Mouse (Mus musculus) granulocyte monocyte progenitor cell, adult 5-6 weeks (primary cell): ENCODE data around the gene Kcnb1. TPM values are rescaled to one million over a fixed set of nuclear protein-coding genes. Genes with fewer than 3 reads are reported as not detected.

Source experiments
- ATAC-seq: replicated peaks from 2 replicates; pipeline ENCODE4 v1.8.0; 2016; ENCODE audit warnings: mild to moderate bottlenecking, moderate TSS enrichment, inconsistent platforms; ENCODE audit not compliant: poor library complexity, severe bottlenecking
- total RNA-seq, 2 experiments: library from RNA; stranded (forward) in 1 of 2; stranded (reverse) in 1 of 2; fragments of 200-712, 200-1000 nt in 1 of 2; fragments of >200 nt in 1 of 2; fragmentation: Nextera tagmentation in 1 of 2; gene quantifications; 2 replicates each; pipeline ENCODE4 v1.2.3; 2014 to 2017

Gene Kcnb1
- total RNA-seq, 2 experiments from 2014 or later = 1.7 TPM; not detected in 1

GRCm38 (mm10) chr2:167173051-167173875 lies 16.7 kb downstream of the Kcnb1 start:
- no peak for ATAC-seq

GRCm38 (mm10) chr2:167167515-167168212 lies 22.3 kb downstream of the Kcnb1 start:
- peak; percentile 94 for ATAC-seq

GRCm38 (mm10) chr2:167163600-167163999 lies 26.4 kb downstream of the Kcnb1 start:
- no peak for ATAC-seq

- no peak for ATAC-seq
Observed at GRCm38 (mm10) chr2:167163134-167163533, 26.8 kb downstream of the Kcnb1 start.

- no peak for ATAC-seq
Observed at GRCm38 (mm10) chr2:167162516-167163021, 27.4 kb downstream of the Kcnb1 start.

GRCm38 (mm10) chr2:167159721-167160120 lies 30.2 kb downstream of the Kcnb1 start:
- ATAC-seq = no peak

- no peak for ATAC-seq
Observed at GRCm38 (mm10) chr2:167158780-167159179, 31.2 kb downstream of the Kcnb1 start.

GRCm38 (mm10) chr2:167156118-167156715 lies 33.7 kb downstream of the Kcnb1 start:
- ATAC-seq = no peak

GRCm38 (mm10) chr2:167155541-167155973 lies 34.4 kb downstream of the Kcnb1 start:
- 0 out of 2 replicates have a peak, but pooled peaks have one; percentile 17 for ATAC-seq

- ATAC-seq = no peak
Observed at GRCm38 (mm10) chr2:167150880-167151279, 39.1 kb downstream of the Kcnb1 start.

- ATAC-seq = no peak
Observed at GRCm38 (mm10) chr2:167150135-167150534, 39.8 kb downstream of the Kcnb1 start.

GRCm38 (mm10) chr2:167149035-167149434 lies 40.9 kb downstream of the Kcnb1 start:
- ATAC-seq = no peak

GRCm38 (mm10) chr2:167147708-167148107 lies 42.2 kb downstream of the Kcnb1 start:
- ATAC-seq = no peak

- no peak for ATAC-seq
Observed at GRCm38 (mm10) chr2:167145904-167146303, 44.1 kb downstream of the Kcnb1 start.

GRCm38 (mm10) chr2:167144439-167145307 lies 45.3 kb downstream of the Kcnb1 start:
- ATAC-seq = no peak

GRCm38 (mm10) chr2:167143914-167144313 lies 46.0 kb downstream of the Kcnb1 start:
- no peak for ATAC-seq

- no peak for ATAC-seq
Observed at GRCm38 (mm10) chr2:167142282-167142681, 47.7 kb downstream of the Kcnb1 start.

GRCm38 (mm10) chr2:167141810-167142209 lies 48.1 kb downstream of the Kcnb1 start:
- no peak for ATAC-seq

GRCm38 (mm10) chr2:167139801-167140269 lies 50.1 kb downstream of the Kcnb1 start:
- no peak for ATAC-seq

GRCm38 (mm10) chr2:167138611-167139010 lies 51.3 kb downstream of the Kcnb1 start:
- no peak for ATAC-seq
